Mouse (Mus musculus): ENCODE measurements around the gene Rack1. TPM values are rescaled to one million over a fixed set of nuclear protein-coding genes. Genes with fewer than 3 reads are reported as not detected.

Gene Rack1
- polyA plus RNA-seq, 1 experiment, result 2,993 TPM

DNA sequence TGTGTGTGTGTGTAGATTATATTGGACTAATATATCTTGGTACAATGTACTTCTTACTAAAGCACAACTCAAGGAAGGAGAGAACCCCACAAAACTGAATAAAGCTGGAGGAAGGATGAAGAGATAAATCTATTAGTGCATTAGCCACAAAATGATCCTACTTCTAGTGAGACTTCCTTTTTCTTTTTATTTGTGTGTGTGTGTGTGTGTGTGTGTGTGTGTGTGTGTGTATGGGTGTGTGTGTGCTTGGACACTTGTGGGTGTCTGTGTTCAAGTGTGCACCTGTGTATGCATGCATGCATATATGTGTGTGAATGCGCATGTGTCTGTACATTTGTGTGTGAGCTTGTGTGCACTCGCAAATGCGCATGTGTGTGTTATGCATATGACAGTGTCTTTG is 6.9 kb upstream of the Rack1 start:
- H3ac ChIP-seq (ENCODE audit: control insufficient read depth, insufficient read length), result no peak overlapping the region
- no peaks in the 10 kb centered on the region for H3K27me3 ChIP-seq (ENCODE audit: control insufficient read depth, insufficient read depth, insufficient read length)
- peaks cover under 1% of the 10 kb centered on the region for H3K79me2 ChIP-seq (ENCODE audit: control insufficient read depth, insufficient read depth)
- TF ChIP-seq CEBPB (IDR thresholded peaks at IDR 0.05; ENCODE audit: insufficient read depth, poor library complexity, severe bottlenecking) (no peak), SRF (IDR thresholded peaks at IDR 0.05; ENCODE audit: control insufficient read depth, insufficient read length, low read depth) (no peak), TCF12 (IDR thresholded peaks at IDR 0.05; ENCODE audit: insufficient read depth, poor library complexity, severe bottlenecking) (no peak), USF1 (IDR thresholded peaks at IDR 0.05; ENCODE audit: low read depth) (no peak), POLR2A (IDR thresholded peaks at IDR 0.05; ENCODE audit: insufficient read length, low read depth) (no peak), TCF3 (IDR thresholded peaks at IDR 0.05; ENCODE audit: insufficient read length, low read depth) (no peak), REST (IDR thresholded peaks at IDR 0.05; ENCODE audit: insufficient read depth, insufficient read length) (no peak), POLR2AphosphoS2 (IDR thresholded peaks at IDR 0.05; ENCODE audit: insufficient read length, low read depth) (no peak), MYOD1 (IDR thresholded peaks at IDR 0.05; ENCODE audit: control insufficient read depth in 1 of 3, insufficient read length in 2 of 3, low read depth in 2 of 3) (no peak), MYOG (IDR thresholded peaks at IDR 0.05; ENCODE audit: control insufficient read depth in 1 of 3, insufficient read depth in 1 of 3, insufficient read length in 2 of 3, low read depth in 2 of 3) (no peak), MAX (IDR thresholded peaks at IDR 0.05; ENCODE audit: low read depth) (no peak), E2F4 (IDR thresholded peaks at IDR 0.05; ENCODE audit: insufficient read depth) (no peak)
- H3K4me3 ChIP-seq, result no peak overlapping the region
- no peak overlapping the region for H3K4me2 ChIP-seq (ENCODE audit: low read depth)
- no peaks in the 10 kb centered on the region for H3K36me3 ChIP-seq (ENCODE audit: control insufficient read depth, insufficient read depth)

DNA sequence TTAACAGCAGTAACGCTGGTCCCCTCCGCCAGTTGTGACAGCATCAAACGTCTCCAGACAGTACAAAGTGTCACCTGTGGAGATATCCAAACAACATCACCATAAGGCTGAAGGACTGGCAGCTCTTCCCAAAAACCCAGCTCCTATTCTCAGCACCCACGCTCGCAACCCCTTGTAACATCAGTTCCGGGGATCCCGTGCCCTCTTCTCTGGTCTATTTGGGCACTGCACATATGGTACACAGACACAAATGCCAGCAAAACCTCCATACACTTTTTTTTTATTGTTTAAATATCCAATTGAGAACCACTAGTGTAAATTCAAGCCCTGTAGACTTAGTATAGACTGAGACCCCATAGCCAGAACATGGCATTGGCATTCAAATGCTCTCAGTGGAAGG is 4.9 kb upstream of the Rack1 start:
- no peaks in the 10 kb centered on the region for H3K27me3 ChIP-seq (ENCODE audit: control insufficient read depth, insufficient read depth, insufficient read length)
- H3ac ChIP-seq (ENCODE audit: control insufficient read depth, insufficient read length), result no peak overlapping the region
- TF ChIP-seq MYOG (IDR thresholded peaks at IDR 0.05; ENCODE audit: control insufficient read depth in 1 of 3, insufficient read depth in 1 of 3, insufficient read length in 2 of 3, low read depth in 2 of 3), result no peak
- no peak for TF ChIP-seq CEBPB (IDR thresholded peaks at IDR 0.05; ENCODE audit: insufficient read depth, poor library complexity, severe bottlenecking)
- TF ChIP-seq POLR2AphosphoS2 (IDR thresholded peaks at IDR 0.05; ENCODE audit: insufficient read length, low read depth), result no peak
- no peak for TF ChIP-seq POLR2A (IDR thresholded peaks at IDR 0.05; ENCODE audit: insufficient read length, low read depth)
- no peak for TF ChIP-seq E2F4 (IDR thresholded peaks at IDR 0.05; ENCODE audit: insufficient read depth)
- no peak for TF ChIP-seq MYOD1 (IDR thresholded peaks at IDR 0.05; ENCODE audit: control insufficient read depth in 1 of 3, insufficient read length in 2 of 3, low read depth in 2 of 3)
- TF ChIP-seq TCF12 (IDR thresholded peaks at IDR 0.05; ENCODE audit: insufficient read depth, poor library complexity, severe bottlenecking), result no peak
- no peak for TF ChIP-seq MAX (IDR thresholded peaks at IDR 0.05; ENCODE audit: low read depth)
- TF ChIP-seq USF1 (IDR thresholded peaks at IDR 0.05; ENCODE audit: low read depth), result no peak
- TF ChIP-seq TCF3 (IDR thresholded peaks at IDR 0.05; ENCODE audit: insufficient read length, low read depth), result no peak
- no peak for TF ChIP-seq SRF (IDR thresholded peaks at IDR 0.05; ENCODE audit: control insufficient read depth, insufficient read length, low read depth)
- TF ChIP-seq REST (IDR thresholded peaks at IDR 0.05; ENCODE audit: insufficient read depth, insufficient read length), result no peak
- H3K79me2 ChIP-seq (ENCODE audit: control insufficient read depth, insufficient read depth), result peaks cover 13% of the 10 kb centered on the region
- H3K4me2 ChIP-seq (ENCODE audit: low read depth), result no peak overlapping the region
- no peak overlapping the region for H3K4me3 ChIP-seq
- H3K36me3 ChIP-seq (ENCODE audit: control insufficient read depth, insufficient read depth), result no peaks in the 10 kb centered on the region

- H3K4me3 ChIP-seq, result no peak overlapping the region
- no peaks in the 10 kb centered on the region for H3K27me3 ChIP-seq (ENCODE audit: control insufficient read depth, insufficient read depth, insufficient read length)
- H3ac ChIP-seq (ENCODE audit: control insufficient read depth, insufficient read length), result no peak overlapping the region
- H3K79me2 ChIP-seq (ENCODE audit: control insufficient read depth, insufficient read depth), result peaks cover 24% of the 10 kb centered on the region
- TF ChIP-seq REST (IDR thresholded peaks at IDR 0.05; ENCODE audit: insufficient read depth, insufficient read length), result no peak
- TF ChIP-seq CEBPB (IDR thresholded peaks at IDR 0.05; ENCODE audit: insufficient read depth, poor library complexity, severe bottlenecking), result no peak
- TF ChIP-seq SRF (IDR thresholded peaks at IDR 0.05; ENCODE audit: control insufficient read depth, insufficient read length, low read depth), result no peak
- TF ChIP-seq E2F4 (IDR thresholded peaks at IDR 0.05; ENCODE audit: insufficient read depth), result no peak
- TF ChIP-seq TCF3 (IDR thresholded peaks at IDR 0.05; ENCODE audit: insufficient read length, low read depth), result no peak
- no peak for TF ChIP-seq TCF12 (IDR thresholded peaks at IDR 0.05; ENCODE audit: insufficient read depth, poor library complexity, severe bottlenecking)
- TF ChIP-seq MYOD1 (IDR thresholded peaks at IDR 0.05; ENCODE audit: control insufficient read depth in 1 of 3, insufficient read length in 2 of 3, low read depth in 2 of 3), result no peak
- no peak for TF ChIP-seq POLR2AphosphoS2 (IDR thresholded peaks at IDR 0.05; ENCODE audit: insufficient read length, low read depth)
- TF ChIP-seq POLR2A (IDR thresholded peaks at IDR 0.05; ENCODE audit: insufficient read length, low read depth), result no peak
- no peak for TF ChIP-seq USF1 (IDR thresholded peaks at IDR 0.05; ENCODE audit: low read depth)
- TF ChIP-seq MYOG (IDR thresholded peaks at IDR 0.05; ENCODE audit: control insufficient read depth in 1 of 3, insufficient read depth in 1 of 3, insufficient read length in 2 of 3, low read depth in 2 of 3), result no peak
- no peak for TF ChIP-seq MAX (IDR thresholded peaks at IDR 0.05; ENCODE audit: low read depth)
- H3K36me3 ChIP-seq (ENCODE audit: control insufficient read depth, insufficient read depth), result peaks cover 3% of the 10 kb centered on the region
- no peak overlapping the region for H3K4me2 ChIP-seq (ENCODE audit: low read depth)
Observed at GRCm38 (mm10) chr11:48796290-48796689, 3.8 kb upstream of the Rack1 start.

- H3K4me2 ChIP-seq (ENCODE audit: low read depth), result no peak overlapping the region
- H3K27me3 ChIP-seq (ENCODE audit: control insufficient read depth, insufficient read depth, insufficient read length), result no peaks in the 10 kb centered on the region
- H3K79me2 ChIP-seq (ENCODE audit: control insufficient read depth, insufficient read depth), result peaks cover 33% of the 10 kb centered on the region
- peaks cover 13% of the 10 kb centered on the region for H3K36me3 ChIP-seq (ENCODE audit: control insufficient read depth, insufficient read depth)
- TF ChIP-seq E2F4 (IDR thresholded peaks at IDR 0.05; ENCODE audit: insufficient read depth), result no peak
- TF ChIP-seq MYOD1 (IDR thresholded peaks at IDR 0.05; ENCODE audit: control insufficient read depth in 1 of 3, insufficient read length in 2 of 3, low read depth in 2 of 3), result no peak
- TF ChIP-seq CEBPB (IDR thresholded peaks at IDR 0.05; ENCODE audit: insufficient read depth, poor library complexity, severe bottlenecking), result no peak
- no peak for TF ChIP-seq POLR2AphosphoS2 (IDR thresholded peaks at IDR 0.05; ENCODE audit: insufficient read length, low read depth)
- TF ChIP-seq SRF (IDR thresholded peaks at IDR 0.05; ENCODE audit: control insufficient read depth, insufficient read length, low read depth), result no peak
- no peak for TF ChIP-seq MYOG (IDR thresholded peaks at IDR 0.05; ENCODE audit: control insufficient read depth in 1 of 3, insufficient read depth in 1 of 3, insufficient read length in 2 of 3, low read depth in 2 of 3)
- TF ChIP-seq POLR2A (IDR thresholded peaks at IDR 0.05; ENCODE audit: insufficient read length, low read depth), result no peak
- TF ChIP-seq USF1 (IDR thresholded peaks at IDR 0.05; ENCODE audit: low read depth), result no peak
- no peak for TF ChIP-seq MAX (IDR thresholded peaks at IDR 0.05; ENCODE audit: low read depth)
- TF ChIP-seq REST (IDR thresholded peaks at IDR 0.05; ENCODE audit: insufficient read depth, insufficient read length), result no peak
- TF ChIP-seq TCF3 (IDR thresholded peaks at IDR 0.05; ENCODE audit: insufficient read length, low read depth), result no peak
- no peak for TF ChIP-seq TCF12 (IDR thresholded peaks at IDR 0.05; ENCODE audit: insufficient read depth, poor library complexity, severe bottlenecking)
- no peak overlapping the region for H3K4me3 ChIP-seq
- H3ac ChIP-seq (ENCODE audit: control insufficient read depth, insufficient read length), result no peak overlapping the region
Observed at GRCm38 (mm10) chr11:48797287-48797686, 2.8 kb upstream of the Rack1 start.

Measured in myocyte (in vitro differentiated cells).